Mouse (Mus musculus) cerebellum, postnatal 25 days (tissue): Measurements from ENCODE around the gene Amn1.
"Not testable (repeated sequence)": the region's sequence is repeated elsewhere in the genome, so short reads cannot be mapped to it uniquely, and the experiment has no call there.

Source experiments
- DNase-seq, 2 experiments: peaks; one replicate each; pipeline ENCODE4 v3.0.0; 2021; ENCODE audit warnings: mixed read lengths in 2 of 2

Gene Amn1

DNA sequence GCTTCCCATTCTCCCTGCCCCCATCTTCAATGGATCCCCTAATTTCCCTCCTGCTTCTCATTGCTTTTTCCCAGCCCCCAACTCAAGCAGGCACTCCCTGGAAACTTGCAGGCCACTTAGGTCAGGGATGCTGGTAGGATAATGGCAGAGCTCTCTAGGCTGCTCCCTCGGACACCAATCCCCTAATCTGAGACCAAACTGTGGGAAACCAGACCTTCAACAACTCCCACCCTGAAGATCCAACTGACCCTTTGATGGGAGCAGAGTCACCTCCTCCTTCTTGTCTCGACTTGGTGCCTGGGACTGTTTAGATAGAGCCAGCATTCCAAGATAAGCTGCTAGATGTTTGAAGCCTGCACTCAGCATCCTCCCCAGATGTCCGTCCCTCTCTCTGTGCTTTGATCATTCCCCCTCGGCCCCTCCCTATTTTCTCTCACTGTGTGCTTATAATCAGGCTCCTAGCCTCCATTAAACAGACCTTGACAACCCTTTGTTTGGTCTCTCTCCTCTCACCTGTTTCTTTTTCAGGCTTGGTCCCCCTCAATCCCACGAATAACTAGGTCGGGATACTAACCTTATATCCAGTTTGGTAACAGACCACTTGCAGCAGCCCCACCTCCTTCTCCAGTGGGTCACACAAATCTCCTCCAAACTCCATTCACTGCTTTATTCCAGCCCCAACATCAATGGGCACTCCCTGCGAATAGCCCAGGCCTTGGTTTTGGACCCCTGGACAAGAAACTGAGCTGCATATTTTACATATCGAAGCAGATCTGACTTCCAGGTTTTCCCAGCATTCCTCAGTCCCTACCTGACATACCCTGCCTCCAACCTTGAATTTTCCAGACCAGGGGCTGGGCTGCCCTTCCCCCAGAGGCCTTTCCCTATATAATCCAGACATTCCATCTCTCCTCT lies 34.1 kb downstream of the Amn1 start:
- no peak for DNase-seq

- DNase-seq: no peak
Measured at GRCm38 (mm10) chr6:149153473-149154115, 34.9 kb downstream of the Amn1 start.

DNA sequence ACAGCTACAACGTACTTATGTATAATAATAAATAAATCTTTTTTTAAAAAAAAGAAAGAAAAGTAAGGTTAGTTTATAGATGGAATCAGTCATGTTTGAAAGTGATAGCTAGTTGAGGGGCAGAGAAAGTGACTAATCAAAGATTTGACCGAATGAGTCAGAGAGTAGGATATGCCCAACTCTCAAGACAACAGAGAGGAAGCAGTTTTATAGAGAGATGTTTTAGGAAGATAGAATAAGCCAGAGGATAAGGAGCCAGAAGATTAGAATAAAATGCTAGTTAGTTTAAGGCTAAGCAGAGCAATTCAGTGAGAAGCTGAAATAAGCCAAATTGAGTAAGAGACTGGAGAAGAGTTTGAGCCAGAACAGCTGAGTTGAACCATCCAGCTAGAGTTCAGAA lies 36.4 kb downstream of the Amn1 start:
- no peak for DNase-seq

- no peak for DNase-seq
Measured at GRCm38 (mm10) chr6:149148436-149149229, 39.9 kb downstream of the Amn1 start.

DNA sequence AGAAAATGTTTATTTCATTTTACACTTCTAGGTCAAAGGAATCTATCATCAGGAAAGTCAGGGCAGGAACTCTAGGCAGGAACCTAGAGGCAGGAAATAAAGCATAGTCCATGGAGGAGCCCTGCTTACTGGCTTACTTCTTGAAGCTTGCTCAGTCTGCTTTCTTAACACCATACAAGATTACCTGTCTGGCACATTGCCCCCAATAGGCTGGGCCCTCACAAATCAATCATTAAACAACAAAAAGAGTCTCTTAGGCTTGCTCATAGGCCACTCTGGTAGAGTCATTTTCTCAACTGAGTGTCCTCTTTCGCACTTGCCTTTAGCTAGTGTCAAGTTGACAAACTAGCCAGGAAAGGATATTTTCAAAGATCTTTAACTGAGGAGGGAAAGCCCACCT lies 43.4 kb downstream of the Amn1 start:
- no peak for DNase-seq

- peak; percentile 76 to 81 for DNase-seq
Measured at GRCm38 (mm10) chr6:149141393-149142173, 46.9 kb downstream of the Amn1 start.

DNA sequence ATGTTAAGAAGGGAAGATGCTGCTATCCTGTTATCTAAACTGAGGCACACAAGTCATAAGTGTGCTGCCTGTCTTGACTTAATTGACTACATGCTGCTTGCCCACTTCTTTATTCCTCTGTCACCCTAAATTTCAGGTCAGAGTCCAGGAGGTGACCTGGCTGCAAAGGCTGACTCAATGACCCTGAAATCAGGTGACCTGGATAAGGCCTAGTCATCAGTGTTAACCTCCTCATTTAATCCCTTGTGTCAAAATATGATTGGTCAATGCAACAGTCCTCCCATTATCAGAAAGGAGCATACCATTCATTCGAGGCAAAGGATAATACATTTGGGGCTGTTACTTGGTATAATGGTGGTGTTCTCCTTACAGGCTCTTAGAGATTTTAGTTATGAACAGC lies 49.0 kb downstream of the Amn1 start, which contains the start of gene Etfbkmt:
Gene Etfbkmt (plus strand): TSS at position 379 of the 400 bp plus-strand sequence.
- no peak for DNase-seq

- DNase-seq: no peak
Measured at GRCm38 (mm10) chr6:149139011-149139410, 49.5 kb downstream of the Amn1 start.

GRCm38 (mm10) chr6:149137936-149138335 lies 50.6 kb downstream of the Amn1 start:
- DNase-seq: no peak

- DNase-seq: no peak
Measured at GRCm38 (mm10) chr6:149135631-149136030, 52.9 kb downstream of the Amn1 start.

DNA sequence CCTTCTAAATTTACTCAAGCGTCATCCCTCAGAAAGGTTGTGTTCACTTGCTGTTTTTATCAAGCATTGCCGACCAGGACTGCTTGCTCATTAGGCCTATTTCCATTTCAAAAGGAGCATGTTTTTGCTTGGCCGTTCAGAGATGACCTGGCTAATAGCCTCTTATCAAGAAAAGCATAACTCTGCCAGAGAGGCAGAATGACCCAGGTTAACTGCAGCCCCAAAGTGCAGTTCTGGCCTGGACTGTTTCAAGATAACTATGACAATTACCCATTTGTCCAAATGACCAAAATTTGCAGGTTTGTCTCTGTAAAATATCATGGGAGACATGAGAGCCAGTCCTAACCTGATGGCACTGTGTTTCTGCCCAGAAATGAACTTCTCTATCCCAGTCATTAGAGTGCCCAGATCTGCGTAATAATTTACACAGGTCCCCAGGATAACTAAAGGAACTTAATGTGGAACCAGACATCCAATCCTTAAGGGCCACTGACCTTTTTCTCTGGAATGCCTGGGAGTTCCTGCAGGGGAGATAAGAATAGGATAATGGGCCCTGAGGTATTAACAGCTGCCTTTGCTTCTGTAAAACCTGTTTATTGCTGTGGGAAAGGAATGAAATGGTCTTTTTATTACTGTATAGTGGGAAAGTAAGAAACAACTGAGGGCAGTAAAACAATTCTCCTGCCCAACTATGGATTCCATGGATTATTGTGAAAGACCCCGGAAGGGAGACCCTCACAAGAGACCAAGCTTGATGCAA lies 53.9 kb downstream of the Amn1 start:
- no peak for DNase-seq

- DNase-seq: peak; percentile 12 to 54
Measured at GRCm38 (mm10) chr6:149132311-149133077, 56.0 kb downstream of the Amn1 start.

DNA sequence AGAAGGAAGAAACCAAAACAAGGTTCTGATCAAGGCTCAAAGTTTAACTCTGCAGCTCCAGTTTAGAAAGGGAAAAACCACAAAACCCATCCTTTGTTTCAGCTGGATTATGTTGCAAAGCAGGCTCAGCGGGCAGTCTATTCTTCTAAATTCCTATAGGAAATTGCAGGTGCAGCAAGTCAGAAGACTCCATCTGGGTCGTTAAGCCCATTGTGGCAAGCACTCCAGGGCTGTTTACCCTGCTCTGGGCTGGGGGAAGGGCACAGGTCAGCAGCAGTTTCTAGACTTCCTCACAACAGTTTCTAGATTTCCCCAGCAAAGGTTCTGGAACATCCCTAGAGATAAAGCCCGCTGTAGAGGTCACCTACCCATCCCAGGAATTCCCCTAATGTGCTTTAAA lies 57.4 kb downstream of the Amn1 start:
- DNase-seq: no peak

- DNase-seq: not testable (repeated sequence)
Measured at GRCm38 (mm10) chr6:149129870-149130269, 58.6 kb downstream of the Amn1 start, which contains the start of gene Gm10203. Gene Gm10203, plus strand, starts transcription at chr6:149130170.

- peak; percentile 31 to 57 for DNase-seq
Measured at GRCm38 (mm10) chr6:149126675-149127074, 61.8 kb downstream of the Amn1 start.

GRCm38 (mm10) chr6:149123042-149123441 lies 65.5 kb downstream of the Amn1 start:
- no peak for DNase-seq

- DNase-seq: peak; percentile 37 to 70
Measured at GRCm38 (mm10) chr6:149119853-149120252, 68.7 kb downstream of the Amn1 start.

GRCm38 (mm10) chr6:149118935-149119334 lies 69.6 kb downstream of the Amn1 start:
- no peak for DNase-seq

DNA sequence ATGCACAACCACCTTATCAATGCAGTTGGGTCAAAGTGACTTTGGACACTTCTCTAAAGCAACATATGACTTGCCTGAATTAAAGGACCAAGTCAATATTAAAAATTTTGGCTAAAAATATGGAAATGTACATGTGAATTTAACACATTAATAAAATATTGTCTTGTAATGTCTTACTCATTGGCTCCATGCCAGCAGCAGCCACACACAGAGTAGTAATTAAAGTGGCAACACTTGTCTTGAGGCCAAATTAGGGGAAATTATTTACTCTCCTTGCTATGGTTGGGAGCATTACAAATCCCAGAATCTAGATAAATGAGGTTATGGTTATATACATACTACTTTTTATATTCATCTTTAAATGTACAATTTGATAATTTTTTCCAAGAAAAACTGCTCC lies 71.5 kb downstream of the Amn1 start:
- peak in 1 of 2 experiments; percentile 15 for DNase-seq

DNA sequence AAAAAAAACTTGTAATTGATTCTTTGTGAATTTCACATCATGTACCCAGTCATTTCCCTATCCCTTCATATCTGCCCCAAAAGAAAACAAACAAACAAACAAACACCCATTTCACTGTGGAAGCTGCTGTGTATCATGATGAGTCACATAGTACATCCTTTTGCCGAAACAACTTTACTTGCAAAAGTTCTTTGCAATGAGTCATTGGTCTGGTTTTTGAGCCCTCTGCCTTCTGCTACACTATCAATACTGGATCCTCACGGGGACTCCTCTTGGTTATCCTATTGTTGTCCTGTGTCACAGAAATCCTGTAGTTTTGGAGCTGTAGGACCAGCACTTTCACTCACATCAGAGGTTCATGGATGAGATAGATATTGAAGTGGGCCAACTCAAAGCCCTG lies 79.6 kb downstream of the Amn1 start:
- no peak for DNase-seq

DNA sequence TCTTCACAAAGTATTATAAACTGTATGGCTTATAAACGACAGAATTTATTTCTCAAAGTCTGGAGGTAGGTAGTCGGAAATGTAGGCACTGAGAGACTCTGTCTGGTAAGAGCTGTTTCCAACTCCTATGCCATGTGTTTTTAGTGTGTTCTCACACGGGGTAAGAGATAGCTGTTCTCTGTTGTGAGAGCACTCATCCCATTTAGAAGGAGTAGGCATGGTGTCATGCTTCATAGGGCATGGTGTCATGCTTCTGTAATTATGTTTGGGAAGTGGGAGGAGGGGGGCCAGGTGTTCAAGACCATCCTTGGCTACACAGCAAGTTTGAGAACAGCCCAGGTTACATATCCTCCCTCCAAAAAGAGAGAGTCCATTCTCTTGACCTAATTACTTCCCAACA lies 80.9 kb downstream of the Amn1 start:
- no peak for DNase-seq
